Mouse (Mus musculus): ENCODE results near the gene Tmem213. TPM values are rescaled to one million over a fixed set of nuclear protein-coding genes. Genes with fewer than 3 reads are reported as not detected.
A peak's percentile ranks its signal among the peaks of the same experiment; 100 is the strongest.

The Tmem213 gene
- polyA plus RNA-seq, 1 experiment from 2014 or later = 1.00 TPM

DNA sequence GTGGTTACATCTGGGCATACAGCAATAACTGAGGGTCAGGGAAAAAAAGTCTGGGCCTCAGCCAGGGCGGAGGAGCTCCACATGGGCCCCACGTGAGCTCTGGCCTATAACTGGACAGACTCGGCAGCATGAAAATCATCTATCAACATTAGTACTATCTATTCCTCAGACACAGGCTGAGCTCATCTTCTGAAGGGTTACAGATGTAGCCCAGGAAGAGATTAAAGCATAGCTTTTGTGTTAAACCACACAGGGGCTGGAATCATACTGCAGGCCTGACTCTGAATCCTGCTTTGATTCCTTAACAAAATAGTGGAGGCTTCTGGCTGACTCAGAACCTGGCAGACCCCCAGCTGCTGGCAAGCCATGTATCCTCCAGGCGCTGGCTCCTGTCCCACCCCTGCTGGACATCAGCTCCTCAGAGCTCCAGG is 22.8 kb downstream of the Tmem213 start:
- Histone ChIP-seq H3K27me3 (ENCODE audit: control insufficient read depth, insufficient read depth, low read length) (no peaks in the 10 kb centered on the region), H3K4me1 (ENCODE audit: control insufficient read depth, insufficient read depth, low read length) (no peaks in the 10 kb centered on the region), H3K4me2 (replicated peaks; ENCODE audit: low read depth, low read length) (no peak overlapping the region), H3K9ac (replicated peaks; ENCODE audit: low read depth, low read length) (no peak overlapping the region), H3K36me3 (ENCODE audit: control insufficient read depth, insufficient read depth, low read length) (peaks cover 18% of the 10 kb centered on the region), H3K9me3 (ENCODE audit: control insufficient read depth, low read depth, low read length) (no peaks in the 10 kb centered on the region), H3K27ac (ENCODE audit: low read length) (no peak overlapping the region; the same call in 1 of the 2 replicates), H3K4me3 (ENCODE audit: low read depth, low read length) (no peak overlapping the region)
- ATAC-seq (ENCODE audit: insufficient number of reproducible peaks, insufficient read depth, low FRiP score, low read depth) = no peak; the same call in 1 of the 2 replicates
- WGBS = 68% methylated on average over 4 of the region's 4 CpGs

DNA sequence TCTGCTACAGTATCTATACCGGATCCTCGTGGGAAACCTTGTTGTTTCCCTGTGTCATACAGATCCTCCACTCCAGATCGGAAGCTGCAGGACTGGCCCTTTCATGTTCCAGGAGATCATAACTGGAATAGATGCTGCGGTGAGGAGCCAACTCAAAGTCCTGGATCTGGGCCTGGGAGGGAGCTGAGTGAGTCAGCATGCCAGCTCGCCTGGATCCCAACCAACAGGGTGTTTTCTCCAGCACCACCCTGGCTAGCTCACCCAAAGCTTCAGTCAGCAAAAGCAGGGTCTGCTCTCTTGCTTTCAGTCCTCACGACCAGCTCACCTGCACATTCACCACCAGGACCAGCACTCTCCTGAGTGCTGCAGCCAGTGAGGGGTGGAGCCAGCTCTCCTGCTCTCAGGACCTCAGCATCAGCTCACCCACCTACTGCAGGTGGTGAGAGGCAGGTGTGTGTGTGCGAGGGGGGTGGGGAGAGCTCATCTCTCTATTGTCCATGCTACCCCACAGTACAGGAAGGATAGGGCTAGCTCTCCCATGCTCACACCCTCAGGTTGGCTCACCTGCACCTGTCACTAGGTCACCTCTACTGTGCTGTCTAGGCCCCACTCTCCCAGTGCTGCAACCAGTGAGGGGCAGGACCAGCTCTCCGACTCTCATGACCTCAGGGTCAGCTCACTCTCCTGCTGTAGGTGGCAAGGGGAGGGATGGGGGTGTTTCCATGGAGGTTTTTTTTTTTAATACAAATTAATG is 25.9 kb downstream of the Tmem213 start:
- Histone ChIP-seq H3K4me1 (ENCODE audit: control insufficient read depth, insufficient read depth, low read length) (no peaks in the 10 kb centered on the region), H3K36me3 (ENCODE audit: control insufficient read depth, insufficient read depth, low read length) (peaks cover 10% of the 10 kb centered on the region), H3K4me3 (ENCODE audit: low read depth, low read length) (no peak overlapping the region), H3K27me3 (ENCODE audit: control insufficient read depth, insufficient read depth, low read length) (no peaks in the 10 kb centered on the region), H3K9ac (replicated peaks; ENCODE audit: low read depth, low read length) (no peak overlapping the region), H3K27ac (ENCODE audit: low read length) (no peak overlapping the region), H3K4me2 (replicated peaks; ENCODE audit: low read depth, low read length) (no peak overlapping the region), H3K9me3 (ENCODE audit: control insufficient read depth, low read depth, low read length) (no peaks in the 10 kb centered on the region)
- no peak for ATAC-seq (ENCODE audit: insufficient number of reproducible peaks, insufficient read depth, low FRiP score, low read depth)
- 81% methylated on average over 8 of the region's 8 CpGs for WGBS

DNA sequence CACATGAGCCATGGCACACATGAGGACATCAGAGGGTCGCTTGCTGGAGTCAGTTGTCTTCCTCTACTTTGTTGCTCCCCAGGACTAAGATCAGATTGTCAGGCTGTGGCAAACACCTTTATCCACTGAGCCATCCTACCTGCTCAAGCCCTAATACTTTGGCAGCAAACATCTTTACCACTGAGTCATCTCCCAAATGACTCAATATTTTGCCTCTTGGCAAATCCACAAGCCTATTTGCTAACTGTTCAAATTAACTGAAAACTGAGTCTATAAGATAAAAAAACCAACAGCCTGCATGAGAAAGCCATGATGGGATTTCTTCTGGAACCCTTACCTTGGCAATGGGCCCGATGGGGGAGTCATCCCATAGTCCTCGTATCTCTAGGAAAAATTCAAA is 30.0 kb downstream of the Tmem213 start:
- no peaks in the 10 kb centered on the region for H3K9me3 ChIP-seq (ENCODE audit: control insufficient read depth, low read depth, low read length)
- no peak overlapping the region for H3K9ac ChIP-seq (replicated peaks; ENCODE audit: low read depth, low read length)
- 83% methylated on average over 3 of the region's 3 CpGs for WGBS
- no peak overlapping the region for H3K27ac ChIP-seq (ENCODE audit: low read length)
- H3K27me3 ChIP-seq (ENCODE audit: control insufficient read depth, insufficient read depth, low read length) = no peaks in the 10 kb centered on the region
- H3K4me3 ChIP-seq (ENCODE audit: low read depth, low read length) = no peak overlapping the region
- no peak for ATAC-seq (ENCODE audit: insufficient number of reproducible peaks, insufficient read depth, low FRiP score, low read depth)
- no peak overlapping the region for H3K4me2 ChIP-seq (replicated peaks; ENCODE audit: low read depth, low read length)
- peaks cover 4% of the 10 kb centered on the region for H3K36me3 ChIP-seq (ENCODE audit: control insufficient read depth, insufficient read depth, low read length)
- peaks cover 4% of the 10 kb centered on the region; the same call in 1 of the 2 replicates for H3K4me1 ChIP-seq (ENCODE audit: control insufficient read depth, insufficient read depth, low read length)

GRCm38 (mm10) chr6:38140402-38140801 is 31.3 kb downstream of the Tmem213 start:
- Histone ChIP-seq H3K27me3 (ENCODE audit: control insufficient read depth, insufficient read depth, low read length) (no peaks in the 10 kb centered on the region), H3K9ac (replicated peaks; ENCODE audit: low read depth, low read length) (no peak overlapping the region), H3K9me3 (ENCODE audit: control insufficient read depth, low read depth, low read length) (no peaks in the 10 kb centered on the region), H3K36me3 (ENCODE audit: control insufficient read depth, insufficient read depth, low read length) (no peaks in the 10 kb centered on the region), H3K4me2 (replicated peaks; ENCODE audit: low read depth, low read length) (no peak overlapping the region), H3K4me1 (ENCODE audit: control insufficient read depth, insufficient read depth, low read length) (peaks cover 8% of the 10 kb centered on the region; the same call in 1 of the 2 replicates), H3K4me3 (ENCODE audit: low read depth, low read length) (no peak overlapping the region), H3K27ac (ENCODE audit: low read length) (no peak overlapping the region)
- no peak for ATAC-seq (ENCODE audit: insufficient number of reproducible peaks, insufficient read depth, low FRiP score, low read depth)
- 89% methylated on average over 9 of the region's 9 CpGs for WGBS

GRCm38 (mm10) chr6:38144161-38144998 is 35.3 kb downstream of the Tmem213 start:
- Histone ChIP-seq H3K9me3 (ENCODE audit: control insufficient read depth, low read depth, low read length) (no peaks in the 10 kb centered on the region), H3K9ac (replicated peaks; ENCODE audit: low read depth, low read length) (no peak overlapping the region), H3K4me3 (ENCODE audit: low read depth, low read length) (no peak overlapping the region), H3K4me2 (replicated peaks; ENCODE audit: low read depth, low read length) (no peak overlapping the region), H3K4me1 (ENCODE audit: control insufficient read depth, insufficient read depth, low read length) (peaks cover 8% of the 10 kb centered on the region; the same call in 1 of the 2 replicates), H3K36me3 (ENCODE audit: control insufficient read depth, insufficient read depth, low read length) (peaks cover 20% of the 10 kb centered on the region), H3K27ac (ENCODE audit: low read length) (peak overlapping the region; percentile 53; the same call in 1 of the 2 replicates), H3K27me3 (ENCODE audit: control insufficient read depth, insufficient read depth, low read length) (no peaks in the 10 kb centered on the region)
- peak; percentile 25; the same call in 1 of the 2 replicates for ATAC-seq (ENCODE audit: insufficient number of reproducible peaks, insufficient read depth, low FRiP score, low read depth)
- WGBS = 46% methylated on average over 9 of the region's 9 CpGs

GRCm38 (mm10) chr6:38145463-38146065 is 36.5 kb downstream of the Tmem213 start:
- Histone ChIP-seq H3K4me2 (replicated peaks; ENCODE audit: low read depth, low read length) (no peak overlapping the region), H3K4me3 (ENCODE audit: low read depth, low read length) (no peak overlapping the region), H3K4me1 (ENCODE audit: control insufficient read depth, insufficient read depth, low read length) (peaks cover 8% of the 10 kb centered on the region; the same call in 1 of the 2 replicates), H3K27me3 (ENCODE audit: control insufficient read depth, insufficient read depth, low read length) (no peaks in the 10 kb centered on the region), H3K36me3 (ENCODE audit: control insufficient read depth, insufficient read depth, low read length) (peaks cover 20% of the 10 kb centered on the region), H3K9ac (replicated peaks; ENCODE audit: low read depth, low read length) (no peak overlapping the region), H3K27ac (ENCODE audit: low read length) (no peak overlapping the region), H3K9me3 (ENCODE audit: control insufficient read depth, low read depth, low read length) (no peaks in the 10 kb centered on the region)
- ATAC-seq (ENCODE audit: insufficient number of reproducible peaks, insufficient read depth, low FRiP score, low read depth) = no peak
- 72% methylated on average over 8 of the region's 8 CpGs for WGBS

GRCm38 (mm10) chr6:38147301-38147700 is 38.2 kb downstream of the Tmem213 start:
- WGBS = 86% methylated on average over 5 of the region's 5 CpGs
- Histone ChIP-seq H3K27me3 (ENCODE audit: control insufficient read depth, insufficient read depth, low read length) (no peaks in the 10 kb centered on the region), H3K4me3 (ENCODE audit: low read depth, low read length) (no peak overlapping the region), H3K27ac (ENCODE audit: low read length) (no peak overlapping the region), H3K36me3 (ENCODE audit: control insufficient read depth, insufficient read depth, low read length) (peaks cover 20% of the 10 kb centered on the region), H3K9ac (replicated peaks; ENCODE audit: low read depth, low read length) (no peak overlapping the region), H3K4me1 (ENCODE audit: control insufficient read depth, insufficient read depth, low read length) (peaks cover 8% of the 10 kb centered on the region; the same call in 1 of the 2 replicates), H3K4me2 (replicated peaks; ENCODE audit: low read depth, low read length) (no peak overlapping the region), H3K9me3 (ENCODE audit: control insufficient read depth, low read depth, low read length) (no peaks in the 10 kb centered on the region)
- no peak for ATAC-seq (ENCODE audit: insufficient number of reproducible peaks, insufficient read depth, low FRiP score, low read depth)

GRCm38 (mm10) chr6:38148626-38149025 is 39.6 kb downstream of the Tmem213 start:
- Histone ChIP-seq H3K36me3 (ENCODE audit: control insufficient read depth, insufficient read depth, low read length) (peaks cover 20% of the 10 kb centered on the region), H3K4me2 (replicated peaks; ENCODE audit: low read depth, low read length) (no peak overlapping the region), H3K9ac (replicated peaks; ENCODE audit: low read depth, low read length) (no peak overlapping the region), H3K4me3 (ENCODE audit: low read depth, low read length) (no peak overlapping the region), H3K4me1 (ENCODE audit: control insufficient read depth, insufficient read depth, low read length) (peaks cover 8% of the 10 kb centered on the region; the same call in 1 of the 2 replicates), H3K9me3 (ENCODE audit: control insufficient read depth, low read depth, low read length) (no peaks in the 10 kb centered on the region), H3K27ac (ENCODE audit: low read length) (no peak overlapping the region), H3K27me3 (ENCODE audit: control insufficient read depth, insufficient read depth, low read length) (no peaks in the 10 kb centered on the region)
- ATAC-seq (ENCODE audit: insufficient number of reproducible peaks, insufficient read depth, low FRiP score, low read depth) = no peak
- WGBS = 88% methylated on average over 10 of the region's 10 CpGs

Measured in stomach, embryonic 14.5 days (tissue).